Mouse (Mus musculus) testis, adult 2 months (tissue): ENCODE measurements around the gene S100a16. TPM values are rescaled to one million over a fixed set of nuclear protein-coding genes. Genes with fewer than 3 reads are reported as not detected.
A peak's percentile ranks its signal among the peaks of the same experiment; 100 is the strongest.

Source experiments
- H3K27ac ChIP-seq: fragments of 200-500 bp; 2 replicates; pipeline ENCODE4 v1.5.1; 2012; ENCODE audit warnings: low read depth, low read length; ENCODE audit not compliant: control insufficient read depth, insufficient read depth
- H3K27me3 ChIP-seq: fragments of 200-500 bp; 2 replicates; pipeline ENCODE4 v1.6.1; 2012; ENCODE audit warnings: mild to moderate bottlenecking, low read length, moderate library complexity; ENCODE audit not compliant: control insufficient read depth, insufficient read depth
- H3K36me3 ChIP-seq: fragments of 200-500 bp; 2 replicates; pipeline ENCODE4 v1.6.1; 2012; ENCODE audit warnings: mild to moderate bottlenecking, low read length; ENCODE audit not compliant: control insufficient read depth, insufficient read depth
- H3K4me1 ChIP-seq: fragments of 200-500 bp; 2 replicates; pipeline ENCODE4 v1.6.1; 2012; ENCODE audit warnings: low read length; ENCODE audit not compliant: control insufficient read depth, insufficient read depth
- H3K4me3 ChIP-seq: fragments of 200-500 bp; 2 replicates; pipeline ENCODE4 v1.5.1; 2012; ENCODE audit warnings: low read depth, mild to moderate bottlenecking, low read length, moderate library complexity, mixed read lengths; ENCODE audit not compliant: control insufficient read depth
- CTCF ChIP-seq: fragments of 200-500 bp; IDR thresholded peaks from 2 replicates; pipeline ENCODE4 v1.5.1; 2012; ENCODE audit warnings: low read depth, mild to moderate bottlenecking, inconsistent platforms, low read length, moderate library complexity; ENCODE audit not compliant: control insufficient read depth, insufficient read depth, insufficient replicate concordance
- POLR2A ChIP-seq: fragments of 200-500 bp; IDR thresholded peaks from 2 replicates; pipeline ENCODE4 v1.6.1; 2012; ENCODE audit warnings: low read depth, mild to moderate bottlenecking, inconsistent platforms, low read length, moderate library complexity; ENCODE audit not compliant: control insufficient read depth
- polyA plus RNA-seq: library from polyadenylated mRNA; depleted of rRNA; stranded (reverse); fragments of >200 nt; gene quantifications from 2 replicates; pipeline ENCODE4 v1.2.3, GENCODE M21; 2012

Gene S100a16
- polyA plus RNA-seq, 1 experiment = 2.9 TPM

DNA sequence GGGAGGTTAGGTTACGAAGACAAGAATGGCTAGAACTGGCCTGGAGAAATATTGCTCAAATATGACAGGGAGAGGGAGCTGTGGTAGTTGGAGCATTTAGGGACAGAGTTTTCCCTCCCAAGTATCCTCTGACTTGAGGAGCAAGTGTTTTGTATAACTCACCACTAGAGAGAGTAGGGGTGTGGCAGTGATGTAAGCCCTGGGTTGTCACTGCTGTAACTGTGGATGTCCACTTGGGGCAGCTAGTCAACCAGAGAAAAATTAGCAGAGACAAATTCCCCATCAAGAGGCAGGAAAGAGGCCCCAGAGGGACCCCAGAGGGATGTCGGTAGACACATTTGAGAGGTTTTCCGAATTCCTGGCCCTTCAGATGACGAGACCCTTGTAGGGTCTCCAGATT is 11.6 kb upstream of the S100a16 start:
- TF ChIP-seq POLR2A (no peak), CTCF (no peak)
- H3K36me3 ChIP-seq = no peaks in the 10 kb centered on the region
- no peak overlapping the region for H3K4me3 ChIP-seq
- no peaks in the 10 kb centered on the region for H3K27me3 ChIP-seq
- no peak overlapping the region for H3K27ac ChIP-seq
- no peaks in the 10 kb centered on the region for H3K4me1 ChIP-seq

DNA sequence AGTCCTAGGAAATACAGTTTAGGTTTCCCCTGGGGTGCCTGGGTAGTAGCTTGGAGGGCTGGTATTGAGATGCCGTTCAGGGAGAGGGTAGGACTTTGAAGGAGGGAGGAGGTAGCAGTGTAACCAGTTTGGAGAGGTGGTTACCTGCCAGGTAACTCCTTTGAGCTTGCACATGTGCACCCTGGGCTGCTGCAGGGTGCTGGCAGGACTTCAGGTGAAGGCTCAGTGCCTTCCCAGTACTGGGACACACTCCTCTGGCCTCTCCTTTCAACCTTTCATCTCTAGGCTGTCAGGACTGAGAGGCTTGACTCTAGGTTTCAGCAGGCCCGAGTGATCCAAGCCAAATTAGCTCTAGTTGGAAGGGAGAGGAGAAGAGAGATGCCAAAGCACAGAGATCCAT is 11.0 kb upstream of the S100a16 start:
- TF ChIP-seq POLR2A = no peak
- TF ChIP-seq CTCF = no peak
- H3K27ac ChIP-seq = no peak overlapping the region
- no peaks in the 10 kb centered on the region for H3K27me3 ChIP-seq

DNA sequence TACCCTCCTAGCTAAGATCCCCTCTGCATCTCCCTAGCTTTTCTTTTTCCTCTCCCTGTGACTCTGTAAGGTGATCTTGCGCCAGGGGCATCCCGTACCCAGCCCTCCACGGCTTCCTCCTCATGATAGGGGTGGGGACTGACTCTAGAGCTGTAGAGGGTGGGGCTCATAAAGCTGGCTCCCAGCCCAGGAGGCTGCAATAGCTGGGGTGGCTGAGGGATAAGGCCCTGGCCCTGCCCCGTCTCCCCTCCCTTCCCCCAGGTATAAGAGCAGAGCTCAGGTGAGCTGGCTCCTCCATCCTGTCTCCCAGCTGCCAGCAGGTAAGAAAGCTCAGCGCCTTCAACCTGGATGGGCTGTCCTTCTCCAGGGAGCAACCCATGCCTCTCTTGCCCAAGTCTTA is 10.5 kb upstream of the S100a16 start, which contains the start of gene S100a14:
Gene S100a14, plus strand, starts transcription at position 277 of the 400 bp plus-strand sequence.
- H3K27ac ChIP-seq = no peak within 1 kb of the TSS
- no peak within 1 kb of the TSS for H3K4me3 ChIP-seq
- no peaks in the 10 kb centered on the region for H3K27me3 ChIP-seq
- no peaks in the 10 kb centered on the region for H3K36me3 ChIP-seq
- no peaks in the 10 kb centered on the region for H3K4me1 ChIP-seq
- TF ChIP-seq POLR2A = no peak
- no peak for TF ChIP-seq CTCF

More for the DNA sequence above, 11.0 kb upstream of the S100a16 start:
- no peak overlapping the region for H3K4me3 ChIP-seq
- H3K4me1 ChIP-seq = no peaks in the 10 kb centered on the region
- no peaks in the 10 kb centered on the region for H3K36me3 ChIP-seq

DNA sequence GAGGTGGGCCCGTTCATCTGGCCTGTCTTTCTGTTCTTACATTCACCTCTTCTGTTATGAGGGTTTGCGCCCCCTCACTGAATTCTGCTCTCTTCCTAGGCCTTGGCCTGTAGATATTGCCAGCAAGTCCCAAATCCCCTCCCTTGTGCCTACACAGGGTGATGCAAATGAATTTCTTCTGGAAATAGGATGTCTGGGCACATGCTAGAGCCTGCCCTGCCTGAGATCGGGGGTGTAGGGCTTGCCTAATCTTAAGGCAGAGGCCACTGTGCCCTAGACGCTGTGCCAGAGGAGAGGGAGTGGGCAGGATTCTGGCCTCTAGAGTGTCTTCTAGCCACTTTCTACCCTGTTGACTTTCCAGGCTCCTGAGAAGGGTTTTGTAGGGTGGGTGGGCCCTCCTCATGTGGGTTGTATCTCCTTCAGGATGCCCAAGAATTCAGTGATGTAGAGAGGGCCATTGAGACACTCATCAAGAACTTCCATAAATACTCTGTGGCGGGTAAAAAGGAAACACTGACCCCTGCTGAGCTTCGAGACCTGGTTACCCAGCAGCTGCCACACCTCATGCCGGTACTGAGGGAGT is 9.7 kb upstream of the S100a16 start:
- Histone ChIP-seq H3K4me3 (no peak overlapping the region), H3K27ac (no peak overlapping the region), H3K36me3 (no peaks in the 10 kb centered on the region), H3K27me3 (no peaks in the 10 kb centered on the region), H3K4me1 (no peaks in the 10 kb centered on the region)
- TF ChIP-seq POLR2A = no peak
- TF ChIP-seq CTCF = no peak

DNA sequence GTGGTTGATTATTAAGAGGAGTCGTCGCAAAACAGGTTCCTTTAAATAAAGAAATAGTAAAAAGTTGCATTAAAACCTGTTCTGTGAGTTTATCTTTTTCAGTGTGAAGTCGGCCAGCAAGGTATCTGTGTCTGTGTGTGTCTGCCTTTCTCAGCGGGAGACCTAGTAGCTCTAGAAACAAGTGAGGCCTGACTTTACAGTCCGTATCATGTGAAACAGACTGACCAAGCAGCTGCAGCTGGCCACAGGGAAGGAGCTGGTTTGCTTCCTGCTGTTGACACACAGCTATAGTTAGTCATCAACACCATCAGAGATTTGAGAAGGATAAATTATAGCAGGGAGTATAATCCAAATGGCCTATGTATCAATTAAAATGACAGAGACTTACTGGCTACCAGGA is 5.3 kb upstream of the S100a16 start:
- no peaks in the 10 kb centered on the region for H3K36me3 ChIP-seq
- H3K27ac ChIP-seq = no peak overlapping the region
- H3K4me3 ChIP-seq = no peak overlapping the region
- no peaks in the 10 kb centered on the region for H3K4me1 ChIP-seq
- H3K27me3 ChIP-seq = no peaks in the 10 kb centered on the region
- no peak for TF ChIP-seq CTCF
- no peak for TF ChIP-seq POLR2A

DNA sequence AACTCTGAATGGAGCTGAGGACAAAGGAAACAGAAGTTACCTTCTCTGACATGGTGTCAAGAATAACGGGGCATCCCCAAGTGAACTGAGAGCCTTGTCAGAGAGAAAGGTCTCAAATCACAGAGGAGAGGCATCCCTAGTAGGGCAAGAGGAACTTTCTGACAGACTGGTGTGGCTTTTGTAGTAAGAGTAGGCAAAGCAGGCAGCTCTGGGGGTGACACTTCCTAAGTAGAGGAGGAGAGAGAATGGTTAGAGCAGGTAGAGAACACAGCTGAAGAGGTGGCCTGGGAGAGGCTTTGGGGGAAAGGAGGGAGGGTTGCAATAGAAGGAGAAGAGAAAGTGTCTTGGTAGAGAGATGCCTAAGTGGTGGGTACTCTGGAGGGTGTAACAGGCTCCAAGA is 1.6 kb upstream of the S100a16 start:
- Histone ChIP-seq H3K27me3 (no peaks in the 10 kb centered on the region), H3K4me3 (no peak overlapping the region), H3K36me3 (no peaks in the 10 kb centered on the region), H3K4me1 (no peaks in the 10 kb centered on the region), H3K27ac (no peak overlapping the region)
- TF ChIP-seq POLR2A (no peak), CTCF (no peak)

DNA sequence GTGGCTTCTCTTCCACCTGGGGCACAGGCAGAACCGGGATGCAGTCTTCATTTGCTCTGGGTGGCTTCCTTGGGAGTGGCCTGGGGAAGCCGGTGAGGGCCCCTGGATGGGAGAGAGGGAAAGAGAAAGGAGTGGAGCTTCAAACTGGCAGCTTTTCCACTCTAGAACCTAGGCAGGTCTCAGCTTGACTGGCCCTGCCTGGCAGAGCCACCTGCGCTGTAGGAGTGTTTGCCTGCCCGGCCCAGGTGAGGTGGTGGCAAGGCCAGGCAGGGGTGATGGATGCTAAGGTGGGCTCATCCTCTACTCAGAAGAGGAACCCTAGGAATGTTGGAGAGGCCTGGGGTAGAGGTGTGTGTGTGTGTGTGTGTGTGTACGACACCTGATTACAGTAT is 847 bp downstream of the S100a16 start:
- Histone ChIP-seq H3K4me3 (peak overlapping the region; percentile 51), H3K36me3 (no peaks in the 10 kb centered on the region), H3K27me3 (no peaks in the 10 kb centered on the region), H3K27ac (no peak overlapping the region), H3K4me1 (no peaks in the 10 kb centered on the region)
- no peak for TF ChIP-seq POLR2A
- TF ChIP-seq CTCF = no peak

DNA sequence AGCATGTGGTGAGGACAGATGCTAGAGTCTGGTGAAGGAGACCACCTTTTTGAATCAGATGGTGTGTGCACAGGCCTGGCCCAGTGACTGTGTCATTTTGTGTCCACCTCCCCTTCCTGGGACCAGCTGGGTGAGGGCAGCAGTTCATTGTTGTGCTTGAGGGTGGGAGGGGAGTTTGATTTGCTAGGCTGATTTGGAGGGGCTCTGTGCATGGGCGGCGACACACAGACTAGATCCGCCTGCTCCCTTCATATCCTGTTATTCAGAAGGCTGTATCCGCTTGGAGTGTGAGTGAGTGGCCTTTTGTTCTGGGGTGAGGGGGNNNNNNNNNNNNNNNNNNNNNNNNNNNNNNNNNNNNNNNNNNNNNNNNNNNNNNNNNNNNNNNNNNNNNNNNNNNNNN is 3.9 kb downstream of the S100a16 start:
- H3K4me3 ChIP-seq = no peak overlapping the region
- H3K27me3 ChIP-seq = no peaks in the 10 kb centered on the region
- H3K4me1 ChIP-seq = no peaks in the 10 kb centered on the region
- H3K27ac ChIP-seq = no peak overlapping the region
- H3K36me3 ChIP-seq = no peaks in the 10 kb centered on the region
- TF ChIP-seq CTCF (no peak), POLR2A (no peak)
